Mouse (Mus musculus): Measurements from ENCODE around the gene Phf5a.

DNA sequence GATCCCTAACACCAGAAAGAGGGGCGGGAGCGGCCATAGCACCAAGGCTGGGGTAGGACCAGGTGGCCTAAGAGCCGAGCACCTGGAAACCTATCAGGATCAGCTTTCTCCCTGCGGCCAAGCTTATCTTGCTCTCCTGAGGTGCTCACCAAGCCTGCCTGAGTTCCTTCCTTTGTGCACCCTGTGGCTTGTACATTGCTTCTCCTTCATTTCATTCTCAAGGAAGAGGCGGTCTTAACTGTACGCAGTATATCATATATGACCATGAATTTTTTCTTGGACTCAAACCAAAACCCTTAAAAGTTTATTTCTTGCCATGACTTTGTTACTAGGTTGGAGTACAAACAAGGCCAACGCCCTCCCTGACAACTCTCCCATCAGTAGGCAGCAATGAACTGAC is 7.5 kb downstream of the Phf5a start:
- TF ChIP-seq GATA1 (IDR thresholded peaks at IDR 0.05; ENCODE audit: borderline replicate concordance, low read length) (no peak), POLR2AphosphoS5 (IDR thresholded peaks at IDR 0.05; ENCODE audit: insufficient replicate concordance, low read depth, low read length) (no peak)
